Mouse (Mus musculus): ENCODE measurements around the gene Gm6309.
"Not testable (repeated sequence)": the region's sequence is repeated elsewhere in the genome, so short reads cannot be mapped to it uniquely, and the experiment has no call there.

Gene Gm6309

DNA sequence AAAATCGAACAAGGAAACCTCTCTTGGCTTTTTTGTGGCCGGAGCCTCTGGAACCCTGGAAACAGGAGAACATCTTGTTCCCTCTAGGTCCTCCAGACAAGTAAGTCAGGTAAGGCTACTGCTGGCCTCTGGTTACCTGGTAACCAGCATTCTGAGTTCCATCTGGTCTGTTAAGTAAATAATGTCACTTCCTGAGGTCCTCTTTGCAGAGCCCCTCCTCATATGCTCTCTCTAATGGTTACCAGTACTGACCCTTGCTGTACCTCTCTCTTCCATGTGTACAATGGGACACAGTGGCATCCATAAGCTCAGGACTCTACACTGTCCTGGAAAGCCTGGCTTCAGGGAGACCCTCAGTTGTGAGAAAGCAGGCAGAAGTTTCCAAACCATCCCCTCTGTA is at the start of gene Gm6309:
TSS of gene Gm6309 (minus strand) at position 101 of the 400 bp plus-strand sequence.
- not testable (repeated sequence) for DNase-seq (ENCODE audit: low read depth, low spot score)

DNA sequence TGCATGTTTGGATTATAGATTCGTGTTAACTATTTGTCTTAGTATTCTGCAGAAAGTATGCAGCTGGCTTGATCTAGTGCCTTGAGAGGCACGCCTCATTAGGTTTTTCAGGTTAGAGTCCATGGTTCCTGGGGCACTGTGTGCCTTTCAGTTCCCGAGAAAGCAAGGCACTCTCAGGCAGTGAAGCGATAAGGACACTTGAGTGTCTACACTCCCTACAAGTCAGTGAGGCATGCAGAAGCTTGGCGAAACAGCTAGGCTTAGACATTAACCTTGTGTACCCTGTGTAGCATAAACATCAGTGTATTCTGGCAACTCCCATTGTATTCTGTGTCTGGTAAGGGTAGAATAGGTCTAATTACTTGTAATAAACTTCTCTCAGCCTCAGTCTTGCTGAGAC is 35.0 kb upstream of the Gm6309 start:
- no peak for DNase-seq (ENCODE audit: low read depth, low spot score)

DNA sequence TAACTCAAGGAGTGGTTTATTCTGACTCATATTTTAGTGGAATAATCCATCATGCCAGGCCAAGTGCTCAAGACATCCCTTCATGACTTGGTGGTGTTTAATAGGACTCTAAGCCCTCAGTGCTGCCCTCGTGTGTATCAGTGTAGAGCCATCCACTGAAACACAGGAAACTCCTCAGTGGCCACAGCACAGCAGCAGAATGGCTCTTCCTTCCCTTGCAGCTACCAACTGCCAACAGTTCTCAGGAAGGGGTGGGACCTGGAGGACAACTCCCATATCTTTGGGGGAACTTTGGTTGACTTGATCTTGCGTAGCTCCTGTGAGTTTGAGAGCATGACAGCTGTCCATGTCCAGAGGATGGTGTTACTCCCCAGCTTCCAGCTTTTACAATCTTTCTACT is 33.4 kb upstream of the Gm6309 start:
- DNase-seq (ENCODE audit: low read depth, low spot score): no peak

DNA sequence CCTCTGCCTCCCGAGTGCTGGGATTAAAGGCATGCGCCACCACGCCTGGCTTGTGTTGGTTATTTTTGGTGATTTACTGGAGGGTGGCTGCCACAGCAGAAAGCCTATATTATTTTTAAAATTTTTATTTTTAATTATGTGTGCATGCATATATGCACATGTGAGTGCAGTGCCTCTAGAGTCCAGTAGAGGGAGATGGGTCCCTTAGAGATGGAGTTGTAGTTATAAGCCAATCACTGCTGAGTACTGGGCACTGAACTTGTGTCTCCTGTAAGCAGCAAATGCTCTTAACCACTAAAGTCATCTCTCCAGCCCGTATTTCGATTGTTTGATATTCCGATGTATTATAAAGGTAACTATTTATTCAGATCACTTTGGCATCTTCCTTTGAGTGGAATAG is 30.1 kb upstream of the Gm6309 start:
- no peak for DNase-seq (ENCODE audit: low read depth, low spot score)

DNA sequence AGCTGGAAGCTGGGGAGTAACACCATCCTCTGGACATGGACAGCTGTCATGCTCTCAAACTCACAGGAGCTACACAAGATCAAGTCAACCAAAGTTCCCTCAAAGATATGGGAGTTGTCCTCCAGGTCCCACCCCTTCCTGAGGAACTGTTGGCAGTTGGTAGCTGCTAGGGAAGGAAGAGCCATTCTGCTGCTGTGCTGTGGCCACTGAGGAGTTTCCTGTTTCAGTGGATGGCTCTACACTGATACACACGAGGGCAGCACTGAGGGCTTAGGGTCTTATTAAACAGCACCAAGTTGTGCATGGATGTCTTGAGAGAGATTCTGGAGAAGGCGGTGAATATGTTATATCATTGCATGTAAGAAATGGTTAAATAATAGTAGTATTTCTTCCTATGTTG is 29.0 kb upstream of the Gm6309 start:
- DNase-seq (ENCODE audit: low read depth, low spot score): no peak

DNA sequence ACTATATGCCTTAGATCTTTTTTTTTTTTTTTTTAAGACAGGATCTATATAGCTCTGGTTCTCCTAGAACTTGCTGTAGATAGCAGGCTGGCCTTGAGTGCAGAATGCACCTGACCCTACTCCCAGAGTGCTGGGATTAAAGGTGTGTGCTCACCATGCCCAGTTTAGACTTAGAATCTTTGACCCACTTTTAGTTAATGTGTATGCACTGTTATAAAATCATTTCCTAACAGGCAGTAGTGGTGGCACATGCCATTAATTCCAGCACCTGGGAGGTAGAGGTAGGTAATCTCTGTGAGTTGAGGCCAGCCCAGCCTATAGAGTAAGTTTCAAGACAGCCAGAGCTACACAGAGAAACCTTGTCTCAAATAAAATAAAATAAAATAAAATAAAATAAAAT is 28.6 kb upstream of the Gm6309 start:
- DNase-seq (ENCODE audit: low read depth, low spot score): no peak

DNA sequence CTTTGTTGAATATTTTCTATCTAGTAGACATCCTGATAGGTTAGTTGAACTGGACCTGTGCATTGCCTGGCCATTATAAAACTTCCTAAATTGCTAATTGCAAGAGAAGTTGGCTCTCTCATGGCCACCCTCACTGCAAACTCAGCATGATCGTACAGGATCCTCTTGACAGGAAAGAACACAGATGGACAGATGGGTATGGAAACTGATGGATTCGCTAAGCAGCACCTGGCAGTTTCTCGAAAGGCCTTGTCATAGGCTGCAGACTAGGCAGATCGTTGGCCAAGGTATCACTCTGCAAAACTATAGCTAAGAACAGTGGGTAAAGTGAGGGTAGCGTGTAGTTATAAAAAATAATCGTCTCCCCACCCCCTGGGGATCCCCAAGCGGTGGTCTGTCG is 22.8 kb upstream of the Gm6309 start:
- no peak for DNase-seq (ENCODE audit: low read depth, low spot score)

DNA sequence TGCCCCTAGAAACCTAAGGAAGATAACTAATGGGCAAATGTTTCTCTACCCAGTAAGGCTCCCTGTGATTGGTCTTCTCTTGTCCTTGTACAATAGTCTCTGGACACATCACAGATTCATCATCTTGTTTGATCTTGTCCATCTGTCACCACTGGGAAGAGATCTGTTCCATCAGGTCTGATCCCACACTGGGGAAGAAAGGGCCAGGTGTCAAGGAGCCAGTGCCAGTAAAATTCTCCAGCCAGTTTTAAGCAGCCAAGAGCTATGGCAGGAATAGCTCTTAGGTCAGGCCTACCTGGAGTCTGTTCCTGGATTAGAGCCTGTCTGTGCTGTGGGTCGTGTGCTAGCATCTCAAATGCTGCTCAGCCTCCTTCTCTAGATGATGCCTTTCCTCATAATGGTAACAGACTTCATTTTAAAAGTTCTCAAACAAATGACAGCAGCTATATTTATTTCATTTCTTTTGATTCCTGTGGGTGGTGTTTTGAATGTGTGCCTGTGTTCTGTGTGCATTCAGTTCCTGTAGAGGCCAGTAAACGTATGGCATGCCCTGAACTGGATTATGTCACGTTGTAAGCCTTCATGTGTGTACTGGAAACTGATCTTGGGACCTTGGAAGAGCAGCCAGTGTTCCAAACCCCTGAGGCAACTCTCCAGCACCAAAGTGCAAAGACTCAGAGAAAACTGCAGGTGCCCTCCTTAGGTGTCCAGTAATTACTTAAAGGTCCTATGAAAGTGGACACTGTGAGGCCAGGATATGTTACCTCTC is 20.2 kb upstream of the Gm6309 start:
- DNase-seq (ENCODE audit: low read depth, low spot score): peak; percentile 96

DNA sequence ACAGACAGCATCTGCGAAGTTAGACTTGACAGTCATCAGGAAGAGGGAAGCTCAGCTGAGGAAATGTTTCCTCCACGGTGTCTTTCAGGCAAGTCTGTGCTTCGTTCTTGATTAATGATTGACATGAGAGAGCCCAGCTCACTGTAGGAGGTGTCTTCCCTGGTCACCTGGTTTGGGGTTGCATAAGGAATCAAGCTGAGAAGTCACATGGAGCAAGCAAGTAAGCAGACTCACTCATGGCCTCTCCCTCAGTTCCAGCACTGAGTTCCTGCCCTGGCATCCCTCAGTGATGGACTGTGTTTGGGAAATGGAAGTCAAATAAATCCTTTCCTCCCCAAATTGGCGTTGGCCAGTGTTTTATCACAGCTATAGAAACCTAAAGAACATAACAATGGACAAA is 19.6 kb upstream of the Gm6309 start:
- DNase-seq (ENCODE audit: low read depth, low spot score): peak; percentile 39

DNA sequence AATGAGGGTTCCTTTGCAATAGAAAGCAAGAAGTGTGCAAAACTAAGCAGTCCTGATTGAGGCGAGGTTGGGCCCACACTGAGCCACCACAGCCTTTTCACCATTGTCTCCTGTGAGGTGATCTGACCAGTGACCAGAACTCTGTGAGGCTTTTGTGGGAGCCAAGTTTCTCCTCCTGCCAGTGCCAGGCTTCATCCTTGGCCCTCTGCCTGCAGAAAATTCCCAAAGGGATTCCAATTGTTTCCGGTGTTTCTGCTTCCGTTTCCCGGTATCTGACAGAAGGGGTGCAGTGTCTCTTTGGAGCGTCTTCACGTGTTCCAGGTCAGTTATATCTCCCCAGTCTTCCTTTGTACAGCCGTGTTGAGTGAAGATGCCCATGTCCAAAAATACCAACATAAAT is 18.2 kb upstream of the Gm6309 start:
- no peak for DNase-seq (ENCODE audit: low read depth, low spot score)

DNA sequence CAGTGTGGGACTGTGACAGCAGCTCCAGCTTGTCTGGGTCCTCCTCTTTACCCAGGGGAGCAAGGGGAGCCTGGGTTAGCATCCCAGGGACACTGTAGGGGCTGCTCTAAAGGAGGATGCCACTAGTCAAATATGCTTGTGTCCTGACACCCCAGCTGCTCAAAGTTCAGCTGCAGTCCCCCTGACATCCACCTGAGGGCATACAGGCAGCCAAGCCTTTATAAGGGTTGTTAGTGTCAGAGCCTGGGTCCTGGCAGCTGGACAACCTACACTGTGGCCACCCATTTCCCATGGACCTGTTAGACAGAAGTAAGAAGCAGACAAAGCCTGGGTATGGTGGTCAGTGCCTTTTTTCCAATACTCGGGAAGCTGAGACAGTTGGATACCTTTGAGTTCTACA is 17.6 kb upstream of the Gm6309 start:
- DNase-seq (ENCODE audit: low read depth, low spot score): no peak

DNA sequence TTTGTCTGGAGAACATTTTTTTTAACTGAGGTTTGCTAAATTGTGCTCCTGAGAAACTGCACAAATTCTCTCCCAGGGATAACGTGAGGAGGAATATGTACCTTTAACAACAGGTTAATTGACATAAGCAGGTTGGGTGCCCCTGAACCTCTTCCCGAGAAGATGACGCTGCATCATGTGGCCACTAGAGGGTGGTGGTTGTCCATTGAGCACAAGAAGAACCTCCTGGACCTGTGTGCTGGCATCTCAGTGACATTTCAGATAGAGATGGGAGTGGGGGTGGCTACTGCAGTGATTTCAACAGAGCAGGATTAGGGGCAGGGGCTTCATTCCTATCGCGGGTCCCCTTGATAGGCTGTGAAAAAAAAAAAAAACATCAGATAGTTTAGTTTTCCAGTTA is 16.9 kb upstream of the Gm6309 start:
- DNase-seq (ENCODE audit: low read depth, low spot score): peak; percentile 90

DNA sequence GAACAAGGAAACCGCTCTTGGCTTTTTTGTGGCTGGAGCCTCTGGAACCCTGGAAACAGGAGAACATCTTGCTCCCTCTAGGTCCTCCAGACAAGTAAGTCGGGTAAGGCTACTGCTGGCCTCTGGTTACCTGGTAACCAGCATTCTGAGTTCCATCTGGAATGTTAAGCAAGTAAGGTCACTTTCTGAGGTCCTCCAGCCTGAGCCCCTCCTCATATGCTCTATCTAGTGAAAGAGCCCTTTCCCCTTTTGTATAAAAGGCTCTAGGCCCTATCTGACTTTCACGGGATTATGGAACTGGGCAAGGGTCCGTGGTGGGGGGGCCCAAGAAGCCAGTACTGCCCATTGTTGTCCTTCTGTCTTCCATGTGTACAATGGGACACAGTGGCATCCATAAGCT is 14.7 kb upstream of the Gm6309 start, which contains the start of gene 1700001J03Rik:
TSS of gene 1700001J03Rik (minus strand) at position 101 of the 400 bp plus-strand sequence.
- not testable (repeated sequence) for DNase-seq (ENCODE audit: low read depth, low spot score)

DNA sequence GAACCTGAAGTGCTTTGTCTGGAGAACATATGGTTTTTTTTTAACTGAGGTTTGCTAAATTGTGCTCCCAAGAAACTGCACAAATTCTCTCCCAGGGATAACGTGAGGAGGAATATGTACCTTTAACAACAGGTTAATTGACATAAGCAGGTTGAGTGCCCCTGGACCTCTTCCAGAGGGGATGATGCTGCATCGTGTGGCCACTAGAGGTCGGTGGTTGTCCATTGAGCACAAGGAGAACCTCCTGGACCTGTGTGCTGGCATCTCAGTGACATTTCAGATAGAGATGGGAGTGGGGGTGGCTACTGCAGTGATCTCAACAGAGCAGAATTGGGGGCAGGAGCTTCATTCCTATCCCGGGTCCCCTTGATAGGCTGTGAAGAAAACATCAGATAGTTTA is 2.2 kb upstream of the Gm6309 start:
- DNase-seq (ENCODE audit: low read depth, low spot score): peak; percentile 37

DNA sequence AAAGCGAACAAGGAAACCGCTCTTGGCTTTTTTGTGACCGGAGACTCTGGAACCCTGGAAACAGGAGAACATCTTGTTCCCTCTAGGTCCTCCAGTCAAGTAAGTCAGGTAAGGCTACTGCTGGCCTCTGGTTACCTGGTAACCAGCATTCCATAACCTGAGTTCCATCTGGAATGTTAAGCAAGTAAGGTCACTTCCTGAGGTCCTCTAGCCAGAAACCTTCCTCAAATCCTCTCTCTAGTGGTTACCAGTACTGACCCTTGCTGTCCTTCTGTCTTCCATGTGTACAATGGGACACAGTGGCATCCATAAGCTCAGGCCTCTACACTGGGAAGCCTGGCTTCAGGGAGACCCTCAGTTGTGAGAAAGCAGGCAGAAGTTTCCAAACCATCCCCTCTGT is 10.1 kb downstream of the Gm6309 start, which contains the start of gene Gm5565:
TSS of gene Gm5565 (minus strand) at position 101 of the 400 bp plus-strand sequence.
- not testable (repeated sequence) for DNase-seq (ENCODE audit: low read depth, low spot score)

DNA sequence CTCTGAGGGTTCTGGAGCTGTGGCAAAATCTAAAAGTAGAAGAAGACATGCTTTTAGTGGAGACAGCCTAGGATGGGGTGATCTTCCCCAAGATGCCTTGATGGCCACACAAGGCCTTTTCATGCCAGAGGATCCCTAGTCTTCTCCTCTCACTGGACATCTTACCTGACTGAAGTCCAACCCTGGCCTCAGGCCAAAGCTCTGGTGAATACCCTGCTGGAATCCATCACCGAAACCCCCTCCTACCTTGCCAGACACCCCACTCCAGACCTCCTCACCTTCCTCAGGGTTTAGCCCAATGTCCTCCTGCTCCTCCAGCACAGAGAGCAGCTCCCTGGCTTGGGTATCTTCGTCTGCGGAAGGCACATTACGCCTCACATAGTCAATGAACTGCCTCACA is 12.2 kb downstream of the Gm6309 start:
- DNase-seq (ENCODE audit: low read depth, low spot score): not testable (repeated sequence)

DNA sequence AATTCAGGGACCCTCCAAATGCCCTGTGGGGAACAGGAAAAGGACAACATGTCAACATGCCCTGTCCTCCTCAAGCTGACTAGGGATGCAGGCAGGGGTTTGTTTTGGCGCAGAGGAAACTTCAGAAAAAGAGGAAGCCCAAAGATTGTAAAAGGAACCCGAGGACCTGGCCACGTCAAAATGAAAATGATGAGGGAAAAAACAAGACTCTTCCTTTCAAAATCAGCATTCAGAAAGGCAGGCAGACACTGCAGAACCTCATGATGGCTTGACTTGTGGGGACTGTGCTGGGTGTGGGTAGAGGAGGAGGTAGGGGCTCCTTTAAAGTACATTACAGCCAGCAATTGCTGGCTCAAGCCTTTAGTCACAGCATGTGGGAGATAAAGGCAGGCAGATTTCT is 20.1 kb downstream of the Gm6309 start:
- no peak for DNase-seq (ENCODE audit: low read depth, low spot score)

DNA sequence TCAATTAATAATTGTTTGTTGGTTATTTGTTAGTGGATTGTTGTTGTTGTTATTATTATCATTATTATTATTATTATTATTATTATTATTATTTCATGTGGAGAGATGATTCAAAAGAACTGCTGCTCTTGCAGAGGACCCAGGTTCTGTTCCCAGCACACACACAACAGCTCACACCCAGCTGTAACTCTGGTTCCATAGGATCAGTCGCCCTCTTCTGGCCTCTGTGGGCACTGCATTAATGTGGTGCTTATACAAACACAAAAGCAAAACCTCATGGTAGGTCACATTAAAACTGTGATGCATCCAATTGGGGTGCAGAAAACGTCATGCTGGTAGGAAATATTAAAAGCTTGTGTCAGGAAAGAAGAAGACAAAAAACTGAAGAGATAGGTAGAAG is 22.6 kb downstream of the Gm6309 start:
- DNase-seq (ENCODE audit: low read depth, low spot score): no peak
